Mouse (Mus musculus): ENCODE measurements around the gene Ddx19b.
"Not testable (repeated sequence)": the region's sequence is repeated elsewhere in the genome, so short reads cannot be mapped to it uniquely, and the experiment has no call there.

Gene Ddx19b

GRCm38 (mm10) chr8:110966586-110966985 is 65.0 kb downstream of the Ddx19b start:
- DNase-seq (ENCODE audit: low read depth in 1 of 2, low spot score in 2 of 2): no peak

GRCm38 (mm10) chr8:110965594-110965993 is 66.0 kb downstream of the Ddx19b start:
- DNase-seq (ENCODE audit: low read depth in 1 of 2, low spot score in 2 of 2): no peak

- DNase-seq (ENCODE audit: low read depth in 1 of 2, low spot score in 2 of 2): no peak
Measured at GRCm38 (mm10) chr8:110964666-110965065, 66.9 kb downstream of the Ddx19b start.

GRCm38 (mm10) chr8:110963051-110963450 is 68.5 kb downstream of the Ddx19b start:
- no peak for DNase-seq (ENCODE audit: low read depth in 1 of 2, low spot score in 2 of 2)

- no peak for DNase-seq (ENCODE audit: low read depth in 1 of 2, low spot score in 2 of 2)
Measured at GRCm38 (mm10) chr8:110959906-110960305, 71.6 kb downstream of the Ddx19b start.

- no peak for DNase-seq (ENCODE audit: low read depth in 1 of 2, low spot score in 2 of 2)
Measured at GRCm38 (mm10) chr8:110959071-110959780, 72.3 kb downstream of the Ddx19b start.

GRCm38 (mm10) chr8:110958553-110958952 is 73.0 kb downstream of the Ddx19b start:
- not testable (repeated sequence) for DNase-seq (ENCODE audit: low read depth in 1 of 2, low spot score in 2 of 2)

- no peak for DNase-seq (ENCODE audit: low read depth in 1 of 2, low spot score in 2 of 2)
Measured at GRCm38 (mm10) chr8:110958135-110958534, 73.4 kb downstream of the Ddx19b start.

GRCm38 (mm10) chr8:110957471-110957870 is 74.1 kb downstream of the Ddx19b start:
- DNase-seq (ENCODE audit: low read depth in 1 of 2, low spot score in 2 of 2): no peak

- DNase-seq (ENCODE audit: low read depth in 1 of 2, low spot score in 2 of 2): no peak
Measured at GRCm38 (mm10) chr8:110956619-110957450, 74.7 kb downstream of the Ddx19b start.

GRCm38 (mm10) chr8:110954776-110955175 is 76.8 kb downstream of the Ddx19b start:
- no peak for DNase-seq (ENCODE audit: low read depth in 1 of 2, low spot score in 2 of 2)

Measured in monocyte, adult 2 months (primary cell).